Mouse (Mus musculus) embryonic stem cell, embryonic (primary cell): ENCODE measurements around the gene Slc40a1.

Experiments used
- CTCF ChIA-PET, 4 experiments: fragments of 300-600 bp in 2 of 4; fragments of 350-600 bp in 2 of 4; sonication (Branson Sonifier 250); formaldehyde crosslinking; loops; one replicate each; lab custom pipeline; 2022; ENCODE audit warnings: inconsistent platforms in 2 of 4; lab: Charles Lee
- POLR2A ChIA-PET, 4 experiments: fragments of 300-600 bp in 2 of 4; fragments of 350-600 bp in 2 of 4; sonication (Branson Sonifier 250); formaldehyde crosslinking; loops; one replicate each; lab custom pipeline; 2022; ENCODE audit warnings: antibody characterized with exemption in 4 of 4, inconsistent platforms in 1 of 4; lab: Charles Lee

The Slc40a1 gene

DNA sequence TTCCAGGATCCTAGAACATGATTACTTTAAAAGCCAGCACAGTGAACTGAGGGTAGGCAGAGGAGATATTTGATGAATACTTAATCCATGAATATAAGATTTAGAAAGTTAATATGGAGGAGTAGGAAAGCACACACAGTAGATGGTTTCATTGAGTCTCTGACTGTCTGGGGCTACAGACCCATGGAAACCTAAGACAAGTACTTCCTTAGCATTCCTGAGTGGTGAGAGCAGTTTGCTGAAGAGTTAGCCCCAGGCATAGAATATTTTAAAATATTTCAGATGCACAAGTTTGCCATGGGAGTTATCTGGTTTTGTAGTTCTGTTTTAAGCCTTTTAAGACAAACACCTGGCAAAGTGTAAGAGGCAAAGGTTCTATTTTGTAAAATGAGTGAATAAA lies 65.2 kb downstream of the Slc40a1 start:
- CTCF ChIA-PET, result no interaction called here
- POLR2A ChIA-PET, result no interaction called here

DNA sequence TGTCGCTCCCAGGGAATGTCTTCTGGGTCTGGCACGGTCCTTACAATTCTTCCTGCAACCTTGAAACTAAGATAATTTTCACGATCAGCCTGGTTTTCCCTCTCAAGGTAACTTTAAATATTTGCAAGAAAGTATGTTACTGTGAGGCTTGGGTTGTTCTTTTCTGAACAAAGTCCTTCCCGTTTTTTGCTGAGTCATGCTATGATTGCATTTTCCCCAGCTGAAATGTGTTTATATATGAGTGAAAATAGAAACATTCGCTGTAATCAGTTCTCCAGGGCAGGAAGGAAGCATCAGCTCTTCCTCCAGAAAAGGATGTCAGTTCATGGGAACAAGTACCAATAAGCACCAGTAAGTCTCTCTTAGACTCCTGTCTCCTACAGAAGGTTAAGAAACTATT lies 66.0 kb downstream of the Slc40a1 start:
- CTCF ChIA-PET, result no interaction called here
- POLR2A ChIA-PET, result interaction anchor here in 1 of 4 experiments (0.6 kb wide), 1 partner anchor 65 kb away, joined by 3 read pairs; the partner anchor contains the start of gene Wdr75
